Mouse (Mus musculus) heart, embryonic 16.5 days (tissue): ENCODE data around the gene Dock9. TPM values are rescaled to one million over a fixed set of nuclear protein-coding genes. Genes with fewer than 3 reads are reported as not detected.

Experiments
- ATAC-seq: fragments of 200-750 bp; cut with Nextera tagmentation; replicated peaks from 2 replicates; pipeline ENCODE4 v1.8.0; 2017; ENCODE audit warnings: moderate number of reproducible peaks; ENCODE audit not compliant: insufficient read depth, low FRiP score; ENCODE audit errors: extremely low read depth
- H3K27ac ChIP-seq: fragments of 300-500 bp; sonication (generic); 2 replicates; pipeline ENCODE4 v1.5.1; 2014; ENCODE audit warnings: mild to moderate bottlenecking, low read length, control low read depth, moderate library complexity
- H3K27me3 ChIP-seq: fragments of 300-500 bp; sonication (generic); 2 replicates; pipeline ENCODE4 v1.6.1; 2014; ENCODE audit warnings: low read length, mixed read lengths; ENCODE audit not compliant: control insufficient read depth, insufficient read depth
- H3K36me3 ChIP-seq: fragments of 300-500 bp; sonication (generic); 2 replicates; pipeline ENCODE4 v1.6.1; 2014; ENCODE audit not compliant: control insufficient read depth, insufficient read depth
- H3K4me1 ChIP-seq: fragments of 300-500 bp; sonication (generic); 2 replicates; pipeline ENCODE4 v1.6.1; 2014; ENCODE audit warnings: low read length, mixed read lengths; ENCODE audit not compliant: control insufficient read depth, insufficient read depth
- H3K4me2 ChIP-seq: fragments of 300-500 bp; sonication (generic); 2 replicates; pipeline ENCODE4 v1.6.1; 2014; ENCODE audit warnings: low read depth, mild to moderate bottlenecking, control low read depth, low read length
- H3K4me3 ChIP-seq: fragments of 300-500 bp; sonication (generic); 2 replicates; pipeline ENCODE4 v1.5.1; 2014; ENCODE audit warnings: mild to moderate bottlenecking, control low read depth, low read length
- H3K9ac ChIP-seq: fragments of 300-500 bp; sonication (generic); 2 replicates; pipeline ENCODE4 v1.6.1; 2014; ENCODE audit warnings: low read length, control low read depth
- H3K9me3 ChIP-seq: fragments of 300-500 bp; sonication (generic); replicated peaks from 2 replicates; pipeline ENCODE4 v1.6.1; 2016; ENCODE audit warnings: low read length; ENCODE audit not compliant: control insufficient read depth
- WGBS: fragments of 180-500 bp; shearing (Covaris S2); extraction: QIAGEN DNeasy Blood & Tissue Kit; methylation state at CpG from one replicate; pipeline ENCODE4 v1.1.7; 2014; 5-methylcytosine and 5-hydroxymethylcytosine counted together
- polyA plus RNA-seq: library from polyadenylated mRNA; unstranded; fragments of >200 nt; fragmentation: Nextera tagmentation; extraction: Ambion mirVana; gene quantifications from 2 replicates; pipeline ENCODE4 v1.2.1, GENCODE M21; 2015

Gene Dock9
- polyA plus RNA-seq, 1 experiment from 2014 or later = 5.1 TPM

DNA sequence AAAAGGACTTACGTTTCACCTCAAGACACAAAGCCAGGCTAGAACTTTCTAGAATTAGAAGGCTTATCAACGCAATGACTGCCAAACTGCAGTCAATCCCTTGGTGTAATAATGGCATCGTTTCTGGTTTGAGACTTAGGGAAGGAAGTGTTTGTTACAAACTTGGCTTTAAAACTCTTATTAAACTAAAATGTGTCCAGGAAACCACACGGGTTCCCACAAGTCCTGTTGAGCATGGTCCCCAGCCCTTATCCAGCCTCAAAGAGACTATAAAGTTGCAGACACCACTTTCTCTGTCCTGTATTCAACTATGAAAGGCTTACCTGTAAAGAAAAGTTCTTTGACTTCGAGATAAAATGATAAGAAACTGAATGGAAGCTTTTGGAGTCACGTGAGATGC, 149.9 kb downstream of the Dock9 start:
- Histone ChIP-seq H3K9ac (no peak overlapping the region), H3K27ac (peak overlapping the region; percentile 68; the same call in 1 of the 2 replicates), H3K4me1 (peaks cover 16% of the 10 kb centered on the region), H3K4me3 (no peak overlapping the region), H3K36me3 (no peaks in the 10 kb centered on the region), H3K27me3 (no peaks in the 10 kb centered on the region), H3K4me2 (no peak overlapping the region), H3K9me3 (no peaks in the 10 kb centered on the region)
- 67% methylated on average over 6 of the region's 6 CpGs for WGBS
- no peak for ATAC-seq

GRCm38 (mm10) chr14:121646617-121647016, 151.0 kb downstream of the Dock9 start:
- 0 out of 2 replicates have a peak, but pooled peaks cover 3% of the 10 kb centered on the region for H3K36me3 ChIP-seq
- peak overlapping the region; percentile 62 for H3K27ac ChIP-seq
- no peaks in the 10 kb centered on the region for H3K9me3 ChIP-seq
- 0 out of 2 replicates have a peak overlapping the region, but pooled peaks have one; percentile 1 for H3K4me3 ChIP-seq
- H3K4me2 ChIP-seq = peak overlapping the region; percentile 43
- peak; percentile 61; the same call in 1 of the 2 replicates for ATAC-seq
- H3K9ac ChIP-seq = no peak overlapping the region
- H3K4me1 ChIP-seq = peaks cover 16% of the 10 kb centered on the region
- H3K27me3 ChIP-seq = no peaks in the 10 kb centered on the region
- WGBS = 19% methylated on average over 10 of the region's 10 CpGs

- Histone ChIP-seq H3K4me3 (no peak overlapping the region), H3K36me3 (0 out of 2 replicates have a peak, but pooled peaks cover 5% of the 10 kb centered on the region), H3K9ac (no peak overlapping the region), H3K27me3 (no peaks in the 10 kb centered on the region), H3K4me1 (peaks cover 16% of the 10 kb centered on the region), H3K9me3 (no peaks in the 10 kb centered on the region), H3K4me2 (no peak overlapping the region), H3K27ac (no peak overlapping the region)
- WGBS = 87% methylated on average over 2 of the region's 2 CpGs
- no peak for ATAC-seq
Measured at GRCm38 (mm10) chr14:121644302-121644701, 153.3 kb downstream of the Dock9 start.

GRCm38 (mm10) chr14:121641271-121641670, 156.4 kb downstream of the Dock9 start:
- Histone ChIP-seq H3K9ac (no peak overlapping the region), H3K4me3 (no peak overlapping the region), H3K27ac (no peak overlapping the region), H3K9me3 (no peaks in the 10 kb centered on the region), H3K27me3 (no peaks in the 10 kb centered on the region), H3K4me2 (no peak overlapping the region), H3K36me3 (peaks cover 6% of the 10 kb centered on the region; the same call in 1 of the 2 replicates), H3K4me1 (peaks cover 3% of the 10 kb centered on the region)
- 88% methylated on average over 7 of the region's 7 CpGs for WGBS
- ATAC-seq = no peak

GRCm38 (mm10) chr14:121636935-121637510, 160.6 kb downstream of the Dock9 start:
- no peak overlapping the region for H3K9ac ChIP-seq
- no peak overlapping the region for H3K4me2 ChIP-seq
- ATAC-seq = no peak
- H3K4me1 ChIP-seq = no peaks in the 10 kb centered on the region
- WGBS = 58% methylated on average over 12 of the region's 12 CpGs
- no peaks in the 10 kb centered on the region for H3K9me3 ChIP-seq
- no peaks in the 10 kb centered on the region for H3K27me3 ChIP-seq
- peaks cover 5% of the 10 kb centered on the region; the same call in 1 of the 2 replicates for H3K36me3 ChIP-seq
- no peak overlapping the region for H3K27ac ChIP-seq
- H3K4me3 ChIP-seq = no peak overlapping the region

DNA sequence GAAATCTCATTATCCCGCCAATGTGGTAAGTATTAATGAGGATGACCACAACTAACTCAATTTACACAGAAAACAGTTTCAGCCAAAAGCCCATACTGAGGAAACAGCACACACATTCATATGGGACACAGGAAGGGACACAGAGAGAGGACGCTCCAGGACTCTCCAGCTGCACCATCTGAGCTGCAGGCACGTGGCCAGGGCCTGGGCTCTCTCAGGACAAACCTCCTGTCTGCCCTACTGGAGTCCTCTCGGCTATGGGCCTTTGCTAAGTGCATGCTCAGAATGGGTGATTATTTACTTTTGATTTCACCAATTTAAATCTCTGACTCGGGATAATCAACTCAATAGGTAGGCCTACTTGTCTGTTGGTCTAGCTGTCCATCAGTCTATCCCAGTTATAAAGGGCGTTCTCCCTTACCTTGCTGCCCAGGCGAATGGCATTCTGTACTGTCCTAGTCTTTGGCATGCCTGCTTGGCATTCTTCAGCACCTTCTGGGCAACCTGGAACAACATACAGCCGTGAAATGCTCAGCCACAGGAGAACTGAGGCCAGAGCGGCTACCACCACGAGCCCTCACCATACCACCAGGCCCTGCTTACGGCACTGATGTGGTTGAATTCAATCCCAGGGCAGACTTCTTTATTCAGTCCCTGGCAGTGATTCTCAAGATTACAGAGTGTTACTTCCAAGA, 162.8 kb downstream of the Dock9 start:
- Histone ChIP-seq H3K9ac (no peak overlapping the region), H3K27me3 (no peaks in the 10 kb centered on the region), H3K27ac (no peak overlapping the region), H3K4me3 (no peak overlapping the region), H3K4me1 (no peaks in the 10 kb centered on the region), H3K36me3 (peaks cover 3% of the 10 kb centered on the region; the same call in 1 of the 2 replicates), H3K9me3 (no peaks in the 10 kb centered on the region), H3K4me2 (no peak overlapping the region)
- ATAC-seq = no peak
- WGBS = 86% methylated on average over 11 of the region's 11 CpGs

DNA sequence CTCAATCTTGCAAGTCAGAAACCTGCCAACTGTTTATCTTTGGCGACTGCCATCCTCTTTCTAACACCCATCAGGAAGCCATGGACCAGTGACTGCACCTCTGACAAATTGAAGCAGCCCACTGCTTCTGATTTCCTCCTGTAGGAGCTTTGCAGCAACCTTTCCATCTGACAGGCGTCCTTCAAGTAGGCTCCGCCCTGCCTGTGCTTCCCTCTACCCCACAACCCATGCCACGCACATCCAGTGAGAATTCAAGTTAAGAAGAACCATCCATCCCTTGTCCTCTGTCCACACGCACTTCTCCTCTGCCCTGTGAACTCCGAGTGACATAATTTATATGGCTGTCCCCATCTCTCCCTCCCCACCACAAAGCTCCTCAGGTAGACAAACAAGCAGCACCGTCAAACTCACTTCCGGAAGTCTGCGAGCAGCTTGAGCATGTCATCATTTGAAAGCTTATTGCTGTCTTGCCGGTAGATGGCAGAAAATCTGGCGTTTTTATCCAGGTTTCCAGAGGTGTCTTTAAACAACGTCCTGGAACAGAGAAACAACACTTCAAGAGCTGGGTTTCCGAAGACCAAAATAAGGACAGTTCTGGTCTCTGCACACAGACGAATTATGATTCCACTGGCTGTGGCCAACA, 163.4 kb downstream of the Dock9 start:
- Histone ChIP-seq H3K4me2 (no peak overlapping the region), H3K9ac (no peak overlapping the region), H3K36me3 (no peaks in the 10 kb centered on the region; the same call in 1 of the 2 replicates), H3K27ac (no peak overlapping the region), H3K4me3 (no peak overlapping the region), H3K27me3 (no peaks in the 10 kb centered on the region), H3K9me3 (no peaks in the 10 kb centered on the region), H3K4me1 (no peaks in the 10 kb centered on the region)
- 72% methylated on average over 14 of the region's 14 CpGs for WGBS
- no peak for ATAC-seq

DNA sequence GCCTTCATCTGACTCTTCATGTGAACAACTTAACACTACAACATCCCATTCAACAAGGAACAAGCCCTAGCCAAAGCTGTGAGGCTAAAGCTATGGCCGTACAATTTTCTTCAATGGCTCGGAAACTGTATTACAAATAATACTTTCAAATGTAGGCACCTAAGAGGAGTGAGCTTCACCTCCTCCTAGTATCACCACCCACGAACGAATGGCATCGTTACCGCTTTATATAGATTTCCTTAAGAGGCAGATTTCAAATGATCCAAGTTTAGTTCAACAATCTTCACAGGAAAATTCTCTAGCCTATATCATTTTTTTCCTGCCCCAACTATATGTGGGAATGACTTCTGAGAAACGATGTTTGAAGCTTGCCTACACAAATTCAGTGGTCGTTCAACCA, 165.7 kb downstream of the Dock9 start:
- no peaks in the 10 kb centered on the region for H3K9me3 ChIP-seq
- no peak for ATAC-seq
- no peak overlapping the region for H3K4me3 ChIP-seq
- H3K27me3 ChIP-seq = no peaks in the 10 kb centered on the region
- no peaks in the 10 kb centered on the region for H3K36me3 ChIP-seq
- WGBS = 93% methylated on average over 8 of the region's 8 CpGs
- H3K27ac ChIP-seq = no peak overlapping the region
- no peak overlapping the region for H3K9ac ChIP-seq
- no peak overlapping the region for H3K4me2 ChIP-seq
- no peaks in the 10 kb centered on the region for H3K4me1 ChIP-seq

DNA sequence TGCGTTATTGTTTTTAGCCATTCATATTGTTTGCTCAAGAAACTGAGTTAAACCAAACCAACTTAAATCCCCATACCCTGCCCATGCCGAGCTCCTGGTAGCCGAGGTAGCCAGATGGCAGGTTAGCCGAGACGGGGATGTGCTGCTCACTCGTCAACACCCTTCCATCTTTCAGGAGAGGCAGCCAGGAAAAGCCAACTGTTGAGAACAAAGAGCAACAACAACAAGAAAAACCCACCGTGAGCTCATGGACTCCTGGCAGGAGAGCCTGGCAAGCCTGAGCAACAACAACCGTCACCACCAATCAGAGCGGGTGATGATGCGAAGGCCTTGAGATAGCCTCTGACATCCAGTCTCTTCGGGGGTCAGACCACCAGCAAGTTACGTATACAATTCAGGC, 170.9 kb downstream of the Dock9 start:
- 60% methylated on average over 12 of the region's 12 CpGs for WGBS
- H3K4me1 ChIP-seq = no peaks in the 10 kb centered on the region
- no peak overlapping the region for H3K9ac ChIP-seq
- no peaks in the 10 kb centered on the region for H3K36me3 ChIP-seq
- no peak overlapping the region for H3K4me2 ChIP-seq
- no peak for ATAC-seq
- no peaks in the 10 kb centered on the region for H3K27me3 ChIP-seq
- no peak overlapping the region for H3K27ac ChIP-seq
- H3K4me3 ChIP-seq = no peak overlapping the region
- H3K9me3 ChIP-seq = no peaks in the 10 kb centered on the region
